In the genomic region with DNA sequence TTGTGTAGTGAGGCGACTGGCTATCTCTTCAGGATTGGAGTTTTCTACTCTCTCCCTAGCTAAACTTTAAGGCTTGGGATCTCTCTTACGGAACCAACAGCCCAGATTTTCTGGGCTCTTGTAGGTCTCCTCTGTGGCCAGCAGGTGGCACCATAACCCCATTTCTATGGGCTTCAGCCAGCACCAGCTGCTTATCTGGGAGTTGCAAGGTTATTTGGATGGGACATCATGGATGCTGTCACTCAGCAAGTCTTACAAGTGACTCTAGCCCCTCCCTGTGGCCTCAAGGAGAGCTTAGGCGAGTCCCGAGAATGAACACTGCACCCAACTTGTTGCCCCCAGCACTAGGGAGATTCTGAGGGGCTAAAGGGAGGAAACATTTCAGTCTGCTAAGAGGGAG, we compare ENCODE assay signal across 8 mouse cellular contexts. TPM values are rescaled to one million over a fixed set of nuclear protein-coding genes. Genes with fewer than 3 reads are reported as not detected.
DNase-seq lines count a peak whose midpoint lies in the region; ATAC-seq and TF ChIP-seq lines count a peak whose summit lies in the region.

No protein-coding gene starts in this region.

- H3K4me2 ChIP-seq in lung, embryonic 14.5 days, result no peak overlapping the region

- intact Hi-C loops in heart, adult 2 months (cut with DNase I), result loop anchor here (1.0 to 5.0 kb wide), 5 partner anchors 21 to 511 kb away; no protein-coding TSS in a partner anchor

- ATAC-seq in lung, embryonic 14.5 days (ENCODE audit: insufficient read depth), result peak; percentile 32; the same call in 1 of the 2 replicates
- no peak for ATAC-seq in inflammation-experienced regulatory T-cells, adult 6 months

- peak; percentile 80; the same call in 1 of the 2 replicates for TF ChIP-seq EP300 in heart, adult 2 months (IDR thresholded peaks at IDR 0.05; ENCODE audit: insufficient read depth, low read depth, low read length)

- no peaks in the 10 kb centered on the region for H3K27me3 ChIP-seq in heart, adult 2 months (ENCODE audit: control insufficient read depth, insufficient read depth, low read length)
- H3K27me3 ChIP-seq in lung, embryonic 14.5 days (ENCODE audit: insufficient read depth, low read length), result peaks cover 13% of the 10 kb centered on the region

- H3K79me2 ChIP-seq in heart, adult 2 months (replicated peaks; ENCODE audit: control insufficient read depth, insufficient read depth, low read length), result no peaks in the 10 kb centered on the region

- no peaks in the 10 kb centered on the region for H3K9me3 ChIP-seq in ES-E14 (ENCODE audit: control insufficient read depth, insufficient read depth, low read depth, low read length)
- no peaks in the 10 kb centered on the region for H3K9me3 ChIP-seq in lung, embryonic 14.5 days (ENCODE audit: low read depth, low read length)

- in situ Hi-C loops in ES-E14 (cut with MboI; ENCODE audit: low sequenced_read_pairs in 2 of 2, unreplicated experiment in 2 of 2), result loop anchor here in 1 of 2 experiments (10.0 kb wide), 1 partner anchor 99 kb away; no protein-coding TSS in a partner anchor

- H3K27ac ChIP-seq in ES-E14 (ENCODE audit: insufficient read depth, low read depth, low read length, poor library complexity, severe bottlenecking), result no peak overlapping the region
- H3K27ac ChIP-seq in heart, adult 2 months, result peak overlapping the region; percentile 93; the same call in 1 of the 2 replicates
- no peak overlapping the region for H3K27ac ChIP-seq in lung, embryonic 14.5 days (ENCODE audit: low read depth)

- no peak overlapping the region for H3K4me3 ChIP-seq in ES-E14 (ENCODE audit: insufficient read depth in 1 of 2, low read depth in 1 of 2, low read length in 2 of 2, poor library complexity in 1 of 2, severe bottlenecking in 1 of 2)
- no peak overlapping the region for H3K4me3 ChIP-seq in heart, adult 2 months
- H3K4me3 ChIP-seq in lung, embryonic 14.5 days (ENCODE audit: low read depth, low read length), result no peak overlapping the region

- no peak; the same call in 1 of the 2 replicates for TF ChIP-seq POLR2A in heart, adult 2 months (IDR thresholded peaks at IDR 0.05; ENCODE audit: insufficient read depth, low read depth, low read length)

- WGBS in heart, adult 2 months, result 2% methylated on average over 4 of the region's 4 CpGs
- 5% methylated on average over 4 of the region's 4 CpGs for WGBS in lung, embryonic 14.5 days

- H3K9ac ChIP-seq in ES-E14 (ENCODE audit: insufficient read depth, low read depth, low read length, poor library complexity, severe bottlenecking), result no peak overlapping the region
- H3K9ac ChIP-seq in heart, adult 2 months (ENCODE audit: low read depth, low read length), result 0 out of 2 replicates have a peak overlapping the region, but pooled peaks have one; percentile 7
- no peak overlapping the region for H3K9ac ChIP-seq in lung, embryonic 14.5 days

- TF ChIP-seq CTCF in heart, adult 2 months (IDR thresholded peaks at IDR 0.05), result 0 out of 2 replicates have a peak, but pooled peaks have one; percentile 98
- TF ChIP-seq CTCF in lung, embryonic 14.5 days (IDR thresholded peaks at IDR 0.05; ENCODE audit: low read depth), result peak; percentile 90

- no peaks in the 10 kb centered on the region for H3K36me3 ChIP-seq in ES-E14 (ENCODE audit: control insufficient read depth, insufficient read depth, low read length, poor library complexity, severe bottlenecking)
- no peaks in the 10 kb centered on the region for H3K36me3 ChIP-seq in heart, adult 2 months (ENCODE audit: control insufficient read depth, insufficient read depth, low read length)
- no peaks in the 10 kb centered on the region for H3K36me3 ChIP-seq in lung, embryonic 14.5 days (ENCODE audit: insufficient read depth)

- H3K4me1 ChIP-seq in ES-E14 (ENCODE audit: control insufficient read depth in 2 of 2, insufficient read depth in 2 of 2, low read length in 2 of 2, poor library complexity in 1 of 2), result peaks cover 0 to 12% of the 10 kb centered on the region in 2 experiments; a peak in 2 of 4 replicates
- no peaks in the 10 kb centered on the region for H3K4me1 ChIP-seq in heart, adult 2 months (ENCODE audit: control insufficient read depth, insufficient read depth, low read length)
- peaks cover 4% of the 10 kb centered on the region; the same call in 1 of the 2 replicates for H3K4me1 ChIP-seq in lung, embryonic 14.5 days (ENCODE audit: insufficient read depth)

- peak; percentile 53 for DNase-seq in ES-E14 (ENCODE audit: low read depth, low spot score)
- DNase-seq in adrenal gland, postnatal 14 days, result peak; percentile 86
- peak; percentile 80 for DNase-seq in embryo, embryonic 11 days
- peak; percentile 63 to 72 for DNase-seq in heart, adult 2 months
- DNase-seq in kidney, adult 9 months, result peak; percentile 51
- peak; percentile 89 for DNase-seq in lung, embryonic 14.5 days
- peak; percentile 48 for DNase-seq in ovary, postnatal 36 days (ENCODE audit: low spot score)

TF ChIP-seq in ES-E14, 5 proteins besides CTCF, POLR2A, EP300 and RAD21:
- TF ChIP-seq ZC3H11A (IDR thresholded peaks at IDR 0.05; ENCODE audit: borderline replicate concordance, low read depth, low read length), result peak; percentile 81; the same call in 1 of the 2 replicates
- TF ChIP-seq MAFK (IDR thresholded peaks at IDR 0.05; ENCODE audit: insufficient read depth, low read depth, low read length), result no peak

RNA-seq across cellular contexts. Expression of a gene that starts 4.4 kb away (rescaled TPM):
- total RNA-seq in ES-E14 (2012; rRNA removed), result 0.58 and 0.85 TPM in 2 replicates
- 1.0 and 1.3 TPM in 2 replicates for total RNA-seq in adrenal gland, postnatal 14 days (2021)
- 100 to 1,000 TPM; 111 to 123 TPM for total RNA-seq in heart, adult 2 months (2021)
- polyA plus RNA-seq in heart, adult 2 months (2012; rRNA removed), result 110 and 182 TPM in 2 replicates
- 0.11 TPM in 1 of 2 replicates, not detected in the other for polyA plus RNA-seq in lung, embryonic 14.5 days (2014; fragmentation: Nextera tagmentation; extraction: Ambion mirVana)
- not detected for polyA plus RNA-seq in inflammation-experienced regulatory T-cells, adult 6 months (2017; shearing (Covaris generic))

Comparison
In these comparisons a context has a peak if more than half of its experiments do, and no peak if none do; other contexts are left out.
1. RNA of a gene that starts 4.4 kb away (total RNA-seq): 111 to 123 TPM in heart, adult 2 months; 1.0 to 1.3 TPM in adrenal gland, postnatal 14 days and 0.58 to 0.85 TPM in ES-E14; every median in the first group is over 10 times any median in the second.
2. Peak in every context shown above with its lines, with median percentiles within 50 percentile points of each other: DNase-seq.